Mouse (Mus musculus) E14TG2a.4 (cell line): ENCODE results near the gene Trpv4.

Experiments used
- CTCF ChIP-seq: conservative IDR thresholded peaks from 2 replicates; pipeline ENCODE4 v1.5.1; 2014; ENCODE audit warnings: low read length
- POU5F1 ChIP-seq: IDR thresholded peaks from 2 replicates; pipeline ENCODE4 v1.6.1; 2014; ENCODE audit warnings: low read length, borderline replicate concordance

- TF ChIP-seq CTCF = no peak
- TF ChIP-seq POU5F1 = no peak
Observed at GRCm38 (mm10) chr5:114680676-114681285, 22.6 kb upstream of the Trpv4 start.
